Mouse (Mus musculus) natural killer cell, adult 2 months (primary cell): ENCODE data around the gene Scn11a.
A peak's percentile ranks its signal among the peaks of the same experiment; 100 is the strongest.

Experiments used
- DNase-seq, 2 experiments: peaks; one replicate each; pipeline ENCODE4 v3.0.0; 2022; ENCODE audit warnings: low spot score in 2 of 2

The Scn11a gene

DNA sequence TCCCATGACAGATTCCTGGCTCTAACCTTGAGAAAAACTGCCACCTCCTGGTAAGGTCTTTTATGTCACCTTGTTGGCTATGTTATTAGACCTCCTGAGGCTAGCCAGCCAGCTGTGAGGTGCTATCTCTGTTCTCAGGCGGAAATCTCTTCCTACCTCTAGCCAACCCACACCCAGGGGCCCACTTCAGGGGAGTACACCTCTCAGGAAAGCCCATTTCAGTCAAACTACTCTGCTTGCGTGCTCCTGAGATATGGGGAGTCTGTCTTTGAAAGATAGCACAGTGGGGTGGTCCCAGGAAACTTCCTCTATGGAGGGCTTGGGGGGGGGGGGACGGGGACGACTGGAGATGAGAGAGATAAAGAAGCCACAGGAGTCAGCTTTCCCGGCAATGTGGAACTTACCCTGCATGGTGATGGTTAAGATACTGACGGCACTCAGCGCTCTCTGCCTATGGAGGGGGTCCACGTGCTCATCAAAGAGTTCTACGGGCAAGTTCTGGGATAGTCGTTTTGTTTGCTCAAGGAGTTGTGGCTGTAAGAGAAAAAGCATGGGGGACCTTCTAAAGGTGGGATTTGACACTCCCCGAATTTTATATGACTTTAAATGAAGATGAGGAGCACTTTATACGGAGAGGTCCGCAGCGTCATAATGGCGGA is 29.9 kb downstream of the Scn11a start:
- DNase-seq = no peak

DNA sequence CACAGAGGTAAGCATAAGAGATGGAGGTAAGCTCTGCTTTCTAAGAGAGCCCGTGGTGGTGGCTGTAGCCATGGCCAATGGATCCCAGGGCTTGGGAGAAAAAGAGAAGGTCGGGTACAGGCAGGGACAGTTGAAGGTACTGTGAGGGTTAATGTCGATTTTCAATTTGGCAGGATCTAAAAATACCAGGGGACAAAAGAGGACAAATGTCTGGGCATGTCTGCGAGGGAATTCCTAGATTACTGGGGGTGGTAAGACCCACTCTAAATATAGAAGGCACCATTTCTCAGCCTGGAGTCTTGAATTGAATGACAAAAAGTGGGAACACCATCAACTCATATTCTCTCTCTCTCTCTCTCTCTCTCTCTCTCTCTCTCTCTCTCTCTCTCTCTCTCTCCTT is 30.8 kb downstream of the Scn11a start:
- DNase-seq = no peak

DNA sequence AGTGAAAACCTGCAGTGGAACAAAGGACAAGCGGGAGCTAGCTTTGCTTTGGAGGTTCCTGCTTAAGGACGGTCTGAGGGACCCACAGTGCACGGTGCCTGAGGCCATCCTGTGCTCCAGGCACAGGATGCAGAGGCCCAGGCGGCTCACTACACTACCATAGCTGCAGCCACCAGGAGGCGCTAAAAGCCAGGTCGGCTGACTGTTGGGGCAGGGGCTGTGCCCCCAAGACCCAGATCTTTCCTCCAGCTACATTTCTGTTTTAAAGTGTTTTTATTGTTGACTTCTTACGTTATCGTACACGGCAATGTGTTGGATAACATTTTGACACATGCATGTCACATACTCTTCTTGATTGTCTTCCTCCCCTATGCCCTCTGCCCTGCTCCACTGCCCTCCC is 32.8 kb downstream of the Scn11a start:
- DNase-seq = peak in 1 of 2 experiments; percentile 4

DNA sequence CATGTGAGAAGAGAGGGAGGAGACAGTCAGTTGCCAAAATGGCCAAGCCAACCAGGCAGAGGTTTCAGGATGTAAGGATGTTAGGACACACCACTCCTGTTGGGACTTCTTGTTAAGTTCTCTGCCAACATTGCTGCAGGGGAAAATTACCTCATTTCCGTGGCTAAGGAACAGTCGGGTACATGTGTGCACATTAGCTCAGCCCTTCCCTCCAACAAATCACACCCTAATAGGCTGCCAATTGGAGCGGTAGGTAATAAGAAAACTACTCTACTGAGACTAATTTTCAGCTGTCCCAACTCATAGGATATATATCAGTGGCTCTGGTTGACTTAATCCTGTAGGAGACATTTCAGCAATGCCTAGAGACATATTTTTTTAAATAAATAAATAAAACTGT is 44.4 kb downstream of the Scn11a start:
- no peak for DNase-seq

DNA sequence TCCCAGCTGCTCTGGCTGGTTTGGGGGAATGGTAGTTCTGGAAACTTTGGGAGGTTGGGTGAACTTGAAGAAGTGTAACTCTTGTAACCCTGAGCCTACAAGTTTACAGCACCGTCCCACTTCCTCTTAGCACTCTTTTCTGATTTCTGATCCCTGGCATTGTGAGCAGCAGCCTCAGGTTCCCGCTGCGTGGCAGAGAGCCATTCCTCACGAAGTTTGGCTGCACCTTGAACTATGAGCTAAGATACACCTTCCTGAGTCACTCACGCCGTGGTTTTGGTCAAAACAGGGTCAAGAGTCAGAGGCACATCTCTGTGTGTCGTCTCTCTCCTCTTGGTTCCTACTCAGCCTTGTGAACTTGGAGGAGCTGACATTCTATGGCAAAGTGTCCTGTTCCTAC is 48.6 kb downstream of the Scn11a start:
- no peak for DNase-seq

DNA sequence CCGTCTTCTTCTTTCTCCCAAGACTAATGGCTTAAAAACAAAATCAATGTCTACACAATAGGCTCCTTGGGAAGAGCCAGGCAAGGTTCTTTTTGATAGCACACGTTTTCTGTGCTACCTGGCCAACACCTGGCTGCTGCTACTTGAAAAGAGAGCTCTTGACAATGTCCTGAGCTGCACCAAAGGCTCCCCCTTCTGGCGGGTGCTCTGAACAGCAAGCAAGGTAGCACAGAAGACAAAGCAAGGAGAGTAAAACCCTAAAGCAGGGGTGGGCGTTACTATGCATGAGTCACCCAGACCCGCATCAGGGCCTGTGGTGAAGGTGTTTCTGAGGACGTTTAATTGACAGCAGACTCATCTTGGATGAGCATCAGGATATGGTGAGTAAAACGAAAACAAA is 56.7 kb downstream of the Scn11a start:
- peak; percentile 18 to 19 for DNase-seq

DNA sequence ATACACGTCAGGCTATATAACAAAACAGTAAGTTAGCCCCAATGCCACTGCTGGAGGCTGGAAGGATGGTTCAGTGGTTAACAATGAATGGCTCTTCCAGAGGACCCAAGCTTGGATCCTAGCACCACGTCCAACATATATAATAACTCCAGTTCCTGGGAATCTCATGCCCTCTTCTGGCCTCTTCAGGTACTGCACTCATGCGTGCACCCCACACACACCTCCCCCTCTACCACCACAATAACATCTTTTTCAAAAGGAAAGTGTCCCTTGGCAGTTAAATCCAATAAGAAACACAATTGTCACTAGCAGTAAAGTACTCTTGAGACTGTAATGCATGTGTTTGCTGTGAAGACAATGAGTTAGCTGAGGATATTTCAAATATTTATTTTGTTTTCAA is 65.0 kb downstream of the Scn11a start:
- DNase-seq = no peak

DNA sequence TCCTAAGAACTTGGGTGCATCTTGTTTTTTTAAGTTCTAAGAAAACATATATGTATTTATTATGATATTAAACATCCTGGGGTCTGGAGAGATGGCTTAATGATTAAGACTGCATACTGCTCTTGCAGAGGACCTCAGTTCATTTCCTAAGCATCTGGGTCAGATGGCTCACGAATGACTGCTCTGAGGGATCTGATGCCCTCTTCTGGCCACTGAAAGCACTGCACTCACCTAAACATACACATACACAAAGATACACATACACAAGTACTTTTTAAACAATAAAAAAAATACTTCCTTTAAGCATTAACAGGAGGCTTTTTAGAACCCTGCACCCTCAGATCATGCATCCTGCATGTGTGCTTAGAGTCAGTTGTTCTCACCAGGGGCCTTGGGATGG is 65.8 kb downstream of the Scn11a start:
- DNase-seq = no peak

DNA sequence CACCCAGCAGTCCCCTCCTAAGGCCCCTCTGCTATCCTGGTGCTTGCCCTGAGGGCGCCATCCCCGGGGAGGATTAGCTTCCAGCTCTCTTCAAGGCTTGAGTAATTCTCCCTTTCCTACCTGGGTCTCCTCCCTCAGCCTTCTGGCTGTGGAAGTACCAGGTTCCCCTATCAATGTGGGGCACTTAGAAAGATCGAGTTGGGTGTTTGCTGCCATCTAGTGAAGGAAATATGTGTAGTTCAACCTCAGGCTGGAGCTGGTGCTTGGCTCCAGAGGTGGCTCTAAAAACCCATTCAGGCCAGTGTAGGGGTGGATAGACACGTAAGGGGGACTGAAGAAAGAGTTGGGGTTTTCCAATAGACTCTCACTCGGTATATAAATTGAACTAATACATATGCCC is 73.7 kb downstream of the Scn11a start:
- DNase-seq = peak in 1 of 2 experiments; percentile 10

DNA sequence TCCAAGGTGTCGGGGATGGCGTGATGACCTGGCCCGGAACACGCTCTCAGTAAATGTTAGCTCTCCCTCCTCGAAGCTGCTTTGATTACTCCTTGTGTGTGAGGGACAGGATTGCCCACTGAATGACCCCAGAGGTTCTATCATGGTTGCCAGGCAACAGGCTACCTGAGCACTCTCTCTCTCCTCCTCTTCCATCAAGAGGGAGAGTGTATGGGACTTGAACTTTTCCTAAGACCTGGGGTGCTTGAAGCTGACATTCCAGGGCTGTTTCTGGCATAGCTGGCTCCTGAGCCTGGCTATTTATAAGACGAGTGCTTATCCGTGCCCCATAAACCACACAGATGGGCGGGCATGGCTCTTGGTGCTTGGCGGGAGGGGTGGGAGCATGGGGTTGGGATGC is 76.1 kb downstream of the Scn11a start:
- DNase-seq = no peak

DNA sequence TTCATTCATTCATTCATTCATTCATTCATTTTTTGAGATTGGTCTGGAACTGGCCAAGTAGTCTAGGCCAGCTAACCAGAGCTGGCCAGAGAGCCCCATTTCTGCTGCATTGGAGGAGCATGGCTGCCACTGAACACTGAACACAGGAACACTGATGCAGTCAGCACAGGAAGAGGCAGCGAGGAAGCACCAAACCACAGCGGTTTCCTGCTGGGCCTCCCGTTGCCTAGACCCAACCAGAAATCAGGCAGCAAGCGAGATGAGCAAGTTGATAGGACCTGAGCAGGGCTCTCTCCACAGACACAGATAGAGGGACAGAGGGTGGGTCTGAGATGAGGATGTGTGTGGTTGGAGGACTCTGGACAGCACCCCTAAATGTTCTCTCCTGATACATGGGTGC is 81.4 kb downstream of the Scn11a start:
- DNase-seq = peak; percentile 68 to 72

DNA sequence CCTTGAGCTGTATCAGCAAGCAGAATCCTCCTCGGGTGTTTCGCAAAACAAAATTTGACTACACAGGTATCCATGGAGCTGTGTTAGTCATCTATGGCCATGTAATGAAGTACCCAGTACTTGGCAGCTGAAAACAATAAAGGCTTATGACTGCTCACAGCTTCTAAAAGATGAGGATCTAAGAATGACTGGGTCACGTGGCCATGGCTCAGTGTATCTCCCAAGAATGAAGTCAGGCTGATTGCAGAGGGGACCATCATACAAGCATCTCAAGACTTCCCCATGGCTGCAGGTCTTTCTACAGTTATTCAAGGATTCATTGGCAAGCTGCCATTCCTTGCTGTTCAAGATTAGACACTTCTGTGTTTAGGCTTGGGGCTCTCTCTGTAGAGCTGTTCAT is 81.9 kb downstream of the Scn11a start:
- no peak for DNase-seq

DNA sequence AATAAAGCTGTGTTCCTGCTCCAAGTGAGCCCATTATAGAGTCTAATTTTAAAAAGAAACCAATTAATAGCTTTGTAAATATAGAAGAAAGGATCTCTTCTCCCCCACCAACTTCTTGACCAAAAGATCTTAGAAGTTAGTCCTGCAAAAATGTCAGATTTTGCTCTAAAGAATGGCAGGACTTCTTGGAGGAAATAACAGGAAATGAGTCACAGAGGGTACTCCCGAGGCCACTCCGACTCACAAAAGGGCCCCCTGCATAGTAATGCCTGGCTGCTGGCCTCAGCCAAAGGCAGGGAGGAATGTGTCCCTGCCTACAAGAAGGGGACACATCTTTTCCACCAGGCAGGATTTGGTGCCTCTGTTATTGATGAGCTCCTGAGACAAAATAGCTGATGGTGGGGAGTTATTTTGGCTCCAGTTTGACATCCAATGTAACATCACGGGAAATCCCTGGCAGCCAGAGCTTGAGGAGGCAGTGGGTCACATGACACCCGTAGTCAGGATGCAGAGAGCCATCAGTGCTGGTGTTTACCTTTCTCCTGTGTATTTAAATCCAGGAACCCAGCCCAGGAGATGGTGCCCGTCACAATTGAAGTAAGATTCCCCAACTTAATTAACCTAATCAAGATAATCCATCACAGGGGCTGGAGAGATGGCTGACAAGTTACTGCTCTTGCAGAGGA is 84.0 kb downstream of the Scn11a start:
- no peak for DNase-seq

DNA sequence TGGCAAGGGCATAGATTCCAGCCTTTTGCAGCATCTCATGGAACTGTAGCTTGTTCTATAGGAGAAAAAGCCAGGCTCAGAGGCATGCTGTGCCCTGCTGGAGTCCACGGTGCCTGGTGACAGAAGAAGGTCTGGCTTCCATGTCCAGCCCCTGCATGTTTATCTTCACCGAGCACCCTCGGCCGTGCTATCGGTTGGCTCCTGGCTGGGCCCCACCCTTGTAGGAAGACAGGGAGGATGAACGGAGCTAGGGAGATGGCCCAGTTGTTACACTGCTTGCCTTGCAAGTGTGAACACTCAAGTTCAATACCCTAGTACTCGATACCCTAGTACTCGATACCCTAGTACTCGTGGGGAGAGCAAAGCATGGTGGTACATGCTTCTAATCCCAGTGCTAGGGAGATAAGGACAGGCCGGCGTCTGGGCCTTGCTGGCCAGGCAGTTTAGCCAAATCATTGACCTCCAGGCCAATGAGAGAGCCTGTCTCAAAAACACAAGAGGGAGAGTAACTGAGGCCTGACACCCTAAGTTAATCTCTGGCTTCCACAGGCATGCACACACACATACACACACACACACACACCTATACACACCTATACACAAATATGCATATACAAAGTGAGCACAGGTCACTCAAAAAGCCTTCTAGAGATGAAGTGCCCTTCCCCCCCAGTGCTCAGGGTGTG is 96.7 kb downstream of the Scn11a start:
- no peak for DNase-seq

DNA sequence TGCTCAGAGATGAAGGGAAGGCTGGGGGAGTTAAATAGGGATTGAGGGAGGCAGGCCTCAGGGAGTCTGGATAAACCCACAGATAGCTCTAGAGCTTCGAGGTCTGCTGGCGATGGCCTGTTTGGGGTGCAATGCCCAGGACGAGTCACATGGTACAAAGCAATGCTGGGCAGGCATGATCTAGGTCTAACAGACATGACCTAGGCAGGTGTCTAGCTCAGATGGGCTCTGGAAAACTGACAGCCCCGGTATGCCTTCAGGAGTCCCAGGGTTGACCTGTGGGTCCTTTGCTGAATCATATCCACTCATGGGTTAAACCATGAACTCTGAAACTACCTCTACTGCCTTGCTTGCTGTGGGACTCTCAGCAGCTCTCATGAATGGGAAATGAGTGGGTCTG is 98.3 kb downstream of the Scn11a start:
- no peak for DNase-seq

DNA sequence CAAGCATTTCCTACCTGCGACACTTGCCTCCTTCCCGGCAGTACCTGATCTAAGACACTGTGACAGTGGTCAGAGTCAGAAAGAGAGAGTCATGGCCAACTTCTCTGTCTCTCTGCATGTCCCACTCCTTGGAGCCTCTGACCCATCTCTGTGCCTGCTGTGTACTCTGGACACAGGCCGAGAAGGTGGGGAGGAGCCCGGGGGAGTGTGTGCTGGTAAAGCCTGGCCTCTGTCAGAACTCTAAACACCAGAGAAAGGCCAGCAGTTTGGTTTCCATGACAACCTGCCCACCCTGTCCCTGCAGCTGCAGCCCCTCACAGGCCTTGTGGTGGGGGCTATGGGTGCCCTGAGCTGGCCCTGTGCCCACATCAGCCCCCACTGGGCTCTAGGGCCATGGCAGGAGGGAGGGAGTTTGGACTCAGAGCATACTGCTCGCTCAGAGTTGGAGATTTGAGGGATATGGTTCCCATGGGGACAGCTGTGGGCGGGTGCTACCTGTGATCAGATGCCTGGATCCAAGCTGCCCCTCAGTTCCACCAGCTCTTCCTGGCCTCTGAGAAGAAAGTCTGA is 99.9 kb downstream of the Scn11a start:
- no peak for DNase-seq

DNA sequence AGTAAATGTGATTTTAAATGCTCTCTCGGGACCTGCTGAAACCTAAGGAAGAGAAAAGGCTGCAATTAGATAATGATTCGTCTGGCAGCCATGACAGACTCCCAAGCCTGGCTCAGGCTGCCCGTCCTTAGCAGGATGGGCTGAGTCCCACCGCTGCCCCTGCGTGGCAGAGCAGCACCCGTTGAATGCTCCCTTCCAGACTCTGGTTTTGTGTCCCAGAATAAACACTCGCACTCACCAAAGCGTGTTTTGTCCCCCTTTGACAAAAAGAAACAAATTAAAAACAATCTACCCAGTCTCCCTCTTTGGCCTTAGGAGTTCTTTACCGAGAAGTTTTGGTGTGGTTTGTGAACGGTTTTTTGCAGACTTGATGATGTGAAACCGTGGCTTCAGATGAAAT is 106.0 kb downstream of the Scn11a start, which contains the start of gene Scn10a:
Gene Scn10a, minus strand, starts transcription at position 101 of the 400 bp plus-strand sequence.
- no peak for DNase-seq

DNA sequence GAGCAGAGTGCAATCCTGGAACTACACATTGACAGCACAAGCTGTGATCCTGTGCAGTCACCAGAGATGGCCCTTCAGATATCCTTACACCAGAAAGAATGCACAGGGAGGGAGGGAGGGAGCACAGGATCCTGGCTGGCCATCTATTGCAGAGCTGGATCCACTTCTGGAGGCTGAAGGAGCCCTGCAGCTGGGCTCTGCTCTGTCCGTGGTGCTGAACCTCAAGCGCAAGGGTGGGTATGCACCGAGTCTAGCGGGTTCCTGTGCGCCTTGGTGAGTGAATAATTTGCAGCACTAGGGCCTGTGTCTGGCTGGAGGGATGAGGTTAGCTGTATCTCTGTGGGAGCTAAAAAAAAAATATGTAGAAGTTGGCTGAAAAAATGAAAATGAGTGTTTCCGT is 118.6 kb downstream of the Scn11a start:
- no peak for DNase-seq
